Mouse (Mus musculus) olfactory bulb, adult 2 months (tissue): ENCODE results near the gene Hcrt.

Experiments used
- CTCF ChIP-seq: fragments of 200-500 bp; IDR thresholded peaks from 2 replicates; pipeline ENCODE4 v1.5.1; 2012; ENCODE audit warnings: low read depth, mild to moderate bottlenecking, low read length, moderate library complexity; ENCODE audit not compliant: insufficient read depth
- POLR2A ChIP-seq: fragments of 200-500 bp; IDR thresholded peaks from 2 replicates; pipeline ENCODE4 v1.6.1; 2012; ENCODE audit warnings: mild to moderate bottlenecking, low read depth, low read length, moderate library complexity; ENCODE audit not compliant: insufficient read depth

GRCm38 (mm10) chr11:100750127-100750526 is 12.6 kb downstream of the Hcrt start:
- TF ChIP-seq POLR2A (no peak), CTCF (no peak)
